Mouse (Mus musculus) cerebellum, adult 9-11 months (tissue): Measurements from ENCODE around the gene Naa20.
A peak's percentile ranks its signal among the peaks of the same experiment; 100 is the strongest.
"Not testable (repeated sequence)": the region's sequence is repeated elsewhere in the genome, so short reads cannot be mapped to it uniquely, and the experiment has no call there.

Experiments
- DNase-seq: peaks from one replicate; pipeline ENCODE4 v3.0.0; 2022

Gene Naa20

DNA sequence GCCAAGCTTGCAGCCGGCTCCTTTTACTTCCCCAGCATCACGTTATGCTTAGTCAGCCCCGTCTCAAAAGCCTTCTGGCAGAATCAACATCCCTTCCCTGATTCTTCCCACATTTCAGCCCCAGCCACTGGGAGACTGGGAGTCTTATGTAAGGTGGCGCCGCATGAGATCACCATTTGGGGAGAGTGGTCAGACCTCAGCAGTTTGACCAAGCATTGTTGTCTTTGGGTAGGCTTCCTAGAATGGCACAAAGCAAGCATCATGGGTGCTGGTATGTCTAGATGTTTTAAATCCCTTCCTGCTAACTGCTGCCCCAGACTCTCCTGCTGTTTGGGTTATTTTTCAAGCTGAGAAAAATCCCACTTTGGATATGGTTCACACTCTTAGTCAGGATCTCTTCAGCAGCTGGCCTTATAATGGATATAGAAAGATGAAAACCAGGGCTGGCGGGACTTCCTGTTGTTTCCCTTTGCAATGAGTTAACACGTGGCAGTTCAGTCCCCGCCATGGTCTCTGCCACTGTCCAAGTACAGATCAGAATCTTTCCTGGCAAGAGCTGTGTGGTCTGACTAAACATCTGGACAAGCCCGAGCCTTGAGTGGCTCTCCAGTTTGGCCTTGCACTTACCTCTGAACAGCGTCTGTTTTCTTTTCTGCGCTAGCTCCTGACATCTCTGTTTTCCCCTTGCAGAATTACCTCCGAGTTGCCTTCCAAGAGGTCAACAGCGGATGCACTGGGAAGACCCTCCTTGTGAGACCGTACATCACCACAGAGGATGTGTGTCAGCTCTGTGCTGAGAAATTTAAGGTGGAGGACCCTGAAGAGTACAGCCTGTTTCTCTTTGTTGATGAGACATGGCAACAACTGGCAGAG, 16.8 kb upstream of the Naa20 start:
- DNase-seq, result no peak

GRCm38 (mm10) chr2:145887937-145888765, 13.7 kb upstream of the Naa20 start:
- no peak for DNase-seq

DNA sequence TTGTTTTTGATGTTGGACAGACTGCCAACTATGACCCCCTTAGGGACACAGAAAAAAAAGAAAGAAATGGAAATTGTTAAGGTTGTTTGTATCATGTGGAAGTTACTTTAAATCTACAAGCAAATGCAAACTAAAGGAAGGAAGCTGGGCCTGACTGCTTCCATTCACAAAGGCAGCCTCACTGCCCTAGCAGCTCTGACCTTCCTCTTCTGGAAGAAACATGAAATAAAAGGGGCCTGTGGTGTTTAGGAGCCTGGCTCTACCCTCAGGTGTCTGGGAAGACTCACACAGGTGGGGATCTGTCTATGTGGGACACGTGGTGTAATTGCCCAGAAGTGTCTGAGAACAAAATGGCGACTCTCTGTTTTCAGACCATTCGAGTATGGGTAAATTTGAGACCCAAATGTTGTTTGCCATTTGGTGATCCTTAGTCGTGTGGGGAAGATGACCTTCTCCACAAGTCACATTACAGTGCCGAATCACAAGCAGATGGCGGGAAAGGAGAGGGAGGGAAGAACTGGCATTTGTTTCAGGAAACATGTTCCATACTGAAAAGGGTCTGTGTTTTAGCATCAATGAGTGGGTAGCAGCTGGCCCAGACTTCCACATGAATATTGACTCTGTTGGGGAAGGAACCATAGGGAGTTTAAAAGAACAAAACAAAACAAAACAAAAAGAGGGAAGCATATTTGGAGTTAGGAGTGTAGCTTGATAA, 13.0 kb upstream of the Naa20 start:
- no peak for DNase-seq

GRCm38 (mm10) chr2:145890571-145890970, 11.3 kb upstream of the Naa20 start:
- DNase-seq, result no peak

- no peak for DNase-seq
Observed at GRCm38 (mm10) chr2:145893756-145894155, 8.1 kb upstream of the Naa20 start.

- DNase-seq, result peak; percentile 85
Observed at GRCm38 (mm10) chr2:145898106-145898505, 3.8 kb upstream of the Naa20 start.

- DNase-seq, result not testable (repeated sequence)
Observed at GRCm38 (mm10) chr2:145900318-145900717, 1.6 kb upstream of the Naa20 start.

DNA sequence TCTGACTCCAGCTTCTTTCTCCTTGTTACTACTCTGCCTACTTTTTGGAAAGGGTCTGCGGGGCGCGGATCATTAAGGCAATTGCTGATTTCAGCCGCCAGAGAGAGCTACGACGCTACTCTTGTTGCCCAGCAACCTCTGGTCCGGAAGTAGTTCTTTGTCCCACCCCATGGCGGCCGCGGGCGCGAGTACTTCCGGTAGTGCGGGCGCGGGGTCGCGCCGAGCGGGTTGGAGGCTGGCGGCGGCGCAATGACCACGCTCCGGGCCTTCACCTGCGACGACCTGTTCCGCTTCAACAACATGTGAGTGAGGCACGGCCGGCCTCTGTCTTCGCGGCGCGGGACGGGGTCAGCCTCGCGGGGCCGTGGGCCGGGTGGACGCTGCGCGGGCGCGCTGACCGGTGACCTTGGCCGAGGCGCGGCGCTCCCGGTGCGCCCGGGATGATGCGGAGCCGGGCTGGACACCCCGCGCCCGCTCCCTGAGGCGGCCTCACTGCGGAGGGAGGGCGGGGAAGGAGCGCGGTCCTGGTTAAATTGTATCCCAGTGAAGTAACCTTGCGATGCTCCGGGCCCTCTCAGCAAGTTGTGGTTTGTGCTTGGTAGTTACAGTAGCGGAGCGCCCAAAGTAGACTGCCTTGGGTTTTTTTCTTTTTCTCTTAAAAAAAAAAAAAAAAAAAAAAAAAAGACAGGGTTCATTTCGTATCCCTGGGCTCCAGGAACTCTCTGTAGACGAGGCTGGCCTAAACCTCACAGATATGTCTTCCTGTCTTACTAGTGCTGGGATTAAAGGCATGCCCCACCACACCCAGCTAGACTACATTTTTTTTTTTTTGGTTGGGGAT, 1.4 kb downstream of the Naa20 start:
- peak; percentile 91 for DNase-seq

- peak; percentile 10 for DNase-seq
Observed at GRCm38 (mm10) chr2:145903983-145904616, 2.2 kb downstream of the Naa20 start.

- peak; percentile 11 for DNase-seq
Observed at GRCm38 (mm10) chr2:145905156-145905555, 3.3 kb downstream of the Naa20 start.

- not testable (repeated sequence) for DNase-seq
Observed at GRCm38 (mm10) chr2:145905884-145906283, 4.0 kb downstream of the Naa20 start.

DNA sequence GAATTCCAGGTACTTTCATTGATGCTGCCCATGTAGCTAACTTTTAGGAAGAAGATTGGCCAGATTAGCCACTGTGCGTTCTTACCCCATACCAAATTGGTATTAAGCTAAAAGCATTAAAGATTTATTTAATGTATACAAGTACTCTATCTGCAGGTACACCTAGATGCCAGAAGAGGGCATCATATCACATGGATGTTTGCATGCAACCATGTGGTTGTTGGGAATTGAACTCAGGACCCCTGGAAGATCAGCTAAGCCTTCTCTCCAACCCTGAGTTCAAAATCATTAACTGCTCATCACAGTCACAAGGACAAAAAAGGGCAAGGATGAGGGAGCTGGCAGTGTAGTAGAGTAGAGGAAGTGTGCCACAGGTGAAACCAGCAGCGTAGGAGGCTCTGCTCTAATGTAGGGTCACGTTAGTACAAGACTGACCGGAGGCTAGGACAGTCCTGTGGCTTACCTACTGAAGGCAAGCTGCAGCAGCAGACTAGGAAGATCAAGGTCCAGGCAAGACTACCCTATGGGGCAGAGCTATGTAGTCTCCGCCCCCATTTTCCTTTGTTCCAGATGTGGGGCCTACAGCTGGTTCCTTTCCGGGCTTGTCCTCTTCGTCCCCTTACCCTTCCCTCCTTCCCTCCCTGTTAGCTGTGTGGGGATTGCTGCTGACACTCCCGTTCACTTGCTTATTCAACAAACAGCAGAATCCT, 19.2 kb downstream of the Naa20 start:
- DNase-seq, result no peak

- DNase-seq, result peak; percentile 95
Observed at GRCm38 (mm10) chr2:145934339-145935231, 32.7 kb downstream of the Naa20 start, which contains the start of the genes Cfap61 and Crnkl1. Cfap61 (plus strand) TSS chr2:145934784. Crnkl1 (minus strand) TSS chr2:145935014.

- DNase-seq, result no peak
Observed at GRCm38 (mm10) chr2:145936975-145937374, 35.1 kb downstream of the Naa20 start.

GRCm38 (mm10) chr2:145941403-145941802, 39.5 kb downstream of the Naa20 start:
- DNase-seq, result no peak

GRCm38 (mm10) chr2:145944286-145944685, 42.4 kb downstream of the Naa20 start:
- DNase-seq, result no peak

DNA sequence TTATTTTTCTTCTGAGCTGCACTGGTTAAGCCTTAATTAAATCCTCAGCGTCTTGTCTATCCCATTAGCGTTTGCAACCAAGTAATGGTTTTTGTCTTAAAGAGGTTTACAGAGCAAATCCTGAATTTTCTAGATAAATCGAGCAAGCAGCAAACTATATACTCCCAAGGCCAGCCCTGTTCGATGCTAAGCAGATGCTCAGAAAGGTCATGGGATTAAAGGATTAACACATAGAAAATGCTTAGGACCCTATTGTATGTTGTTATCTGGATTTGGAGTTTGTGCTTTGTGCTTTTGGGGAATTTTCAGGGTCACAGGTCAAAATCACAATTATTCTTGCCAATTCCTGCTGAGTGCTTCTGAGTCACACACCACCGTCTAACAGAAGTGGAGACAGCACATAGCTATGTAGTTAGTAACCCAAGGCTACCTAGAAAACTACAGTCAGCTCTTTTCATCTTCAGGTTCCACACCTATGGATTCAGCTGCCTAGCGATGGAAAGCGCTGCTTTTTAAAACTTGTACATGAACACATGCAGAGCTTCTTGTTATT, 46.6 kb downstream of the Naa20 start:
- no peak for DNase-seq

- no peak for DNase-seq
Observed at GRCm38 (mm10) chr2:145949475-145950068, 47.7 kb downstream of the Naa20 start.

DNA sequence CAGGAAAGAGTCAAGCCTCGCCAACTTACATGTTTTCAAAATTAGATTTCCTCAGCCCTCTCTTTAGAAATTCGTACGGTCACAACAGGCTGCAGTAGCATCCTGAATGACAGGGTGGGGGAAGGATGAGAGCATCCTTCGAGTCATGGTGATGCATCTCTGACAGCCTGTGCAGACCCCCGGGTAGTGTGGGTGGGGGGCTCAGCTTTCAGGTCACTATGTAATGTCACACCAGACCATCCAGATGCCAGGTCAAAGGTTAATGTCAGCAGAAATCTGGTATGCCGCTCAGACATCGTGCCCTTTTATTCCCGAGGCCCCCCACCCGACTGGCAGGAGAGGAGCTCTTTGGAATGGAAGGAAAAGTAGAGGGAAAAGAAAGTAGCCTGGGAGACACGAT, 48.3 kb downstream of the Naa20 start:
- DNase-seq, result no peak
